Mouse (Mus musculus): ENCODE data around the gene Mcl1. TPM values are rescaled to one million over a fixed set of nuclear protein-coding genes. Genes with fewer than 3 reads are reported as not detected.

The Mcl1 gene
- polyA plus RNA-seq, 1 experiment, result 565 TPM

DNA sequence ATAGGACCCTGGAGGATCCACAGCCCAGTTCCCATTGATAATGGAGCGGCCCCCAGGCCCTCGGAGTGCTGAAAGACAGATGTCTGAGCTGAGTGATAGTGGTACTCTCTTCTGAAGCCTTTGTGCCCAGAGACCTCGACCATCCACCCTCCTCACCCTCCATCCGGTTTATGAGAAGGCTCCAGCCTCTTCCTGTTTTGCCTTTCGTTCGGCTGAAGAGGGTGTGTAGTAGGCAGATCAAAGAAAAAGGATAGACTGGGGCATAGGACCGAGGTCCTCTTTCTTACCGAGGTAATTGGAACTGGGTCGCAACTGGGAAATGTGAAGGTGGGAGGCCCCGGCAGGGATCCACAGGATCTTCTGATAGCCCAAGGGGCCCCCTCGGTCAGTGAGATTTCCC, 22.8 kb downstream of the Mcl1 start:
- H3K4me3 ChIP-seq (ENCODE audit: insufficient read depth, low read length), result no peak overlapping the region
- no peak overlapping the region for H3K27ac ChIP-seq (ENCODE audit: insufficient read depth, low read depth, low read length)
- peaks cover 9% of the 10 kb centered on the region for H3K4me1 ChIP-seq (ENCODE audit: control insufficient read depth, insufficient read depth, low read length)
- TF ChIP-seq POLR2A (IDR thresholded peaks at IDR 0.05; ENCODE audit: borderline replicate concordance, low read depth, low read length) (no peak), CTCF (IDR thresholded peaks at IDR 0.05; ENCODE audit: low read depth, low read length) (no peak)

DNA sequence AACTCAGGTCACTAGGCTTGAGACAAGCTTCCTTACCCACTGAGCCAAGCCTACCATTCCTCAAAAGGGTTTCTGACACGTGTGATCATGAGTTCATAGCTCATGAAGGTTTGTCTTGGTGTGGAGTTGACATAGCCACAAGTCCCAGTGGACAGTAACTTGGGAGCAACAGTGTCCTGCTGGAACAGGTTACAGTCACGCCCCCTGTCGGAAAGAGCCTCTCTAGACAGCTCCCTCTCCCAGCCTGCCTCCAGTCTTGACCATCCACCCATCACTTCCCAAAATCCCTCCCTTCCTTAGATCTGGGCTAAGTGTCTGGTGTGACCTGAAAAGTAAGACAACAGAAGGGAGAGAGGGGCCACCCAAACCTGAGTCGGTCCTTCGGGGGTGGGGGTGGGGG, 24.3 kb downstream of the Mcl1 start:
- Histone ChIP-seq H3K4me1 (ENCODE audit: control insufficient read depth, insufficient read depth, low read length) (peaks cover 7% of the 10 kb centered on the region), H3K27ac (ENCODE audit: insufficient read depth, low read depth, low read length) (no peak overlapping the region), H3K4me3 (ENCODE audit: insufficient read depth, low read length) (no peak overlapping the region)
- TF ChIP-seq CTCF (IDR thresholded peaks at IDR 0.05; ENCODE audit: low read depth, low read length) (no peak), POLR2A (IDR thresholded peaks at IDR 0.05; ENCODE audit: borderline replicate concordance, low read depth, low read length) (no peak)

DNA sequence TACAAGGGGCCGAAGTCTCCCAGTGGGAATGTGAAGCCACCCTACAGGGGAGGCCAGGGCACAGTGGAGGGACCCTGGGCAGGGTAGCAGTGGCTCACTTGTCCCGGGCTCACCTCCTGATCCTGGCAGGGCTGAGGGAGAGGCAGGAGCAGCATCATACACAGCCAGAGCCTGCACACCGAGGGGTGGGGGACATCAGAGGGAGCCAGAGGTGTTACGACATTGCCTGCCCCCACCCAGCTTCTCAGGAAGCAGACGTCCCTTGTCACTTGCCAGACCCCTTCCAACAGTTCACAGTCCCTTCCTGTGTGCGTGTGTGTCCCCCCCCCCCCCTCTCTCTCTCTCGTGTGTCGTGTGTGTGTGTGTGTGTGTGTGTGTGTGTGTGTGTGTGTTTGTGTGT, 26.3 kb downstream of the Mcl1 start:
- TF ChIP-seq CTCF (IDR thresholded peaks at IDR 0.05; ENCODE audit: low read depth, low read length) (no peak), POLR2A (IDR thresholded peaks at IDR 0.05; ENCODE audit: borderline replicate concordance, low read depth, low read length) (no peak)
- Histone ChIP-seq H3K4me3 (ENCODE audit: insufficient read depth, low read length) (no peak overlapping the region), H3K27ac (ENCODE audit: insufficient read depth, low read depth, low read length) (no peak overlapping the region), H3K4me1 (ENCODE audit: control insufficient read depth, insufficient read depth, low read length) (peaks cover 15% of the 10 kb centered on the region)

DNA sequence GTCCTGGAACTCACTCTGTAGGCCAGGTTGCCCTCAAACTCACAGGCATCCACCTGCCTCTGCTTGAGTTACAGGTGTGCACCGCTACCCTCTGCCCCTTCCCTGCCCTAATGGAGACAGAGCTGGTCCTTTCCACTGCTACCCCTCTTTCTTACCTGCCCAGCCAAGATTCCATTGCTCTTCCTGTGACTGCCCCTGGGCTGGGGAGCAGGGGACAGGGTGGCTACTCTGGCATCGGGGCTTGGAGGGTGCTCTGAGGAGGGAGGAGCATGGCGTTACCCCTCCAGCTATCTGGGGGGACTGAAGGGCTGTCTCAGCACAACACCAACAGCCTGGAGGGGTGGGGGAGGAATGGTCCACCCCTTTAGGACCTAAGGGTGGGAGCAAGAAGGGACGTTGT, 26.7 kb downstream of the Mcl1 start:
- H3K27ac ChIP-seq (ENCODE audit: insufficient read depth, low read depth, low read length), result no peak overlapping the region
- no peak for TF ChIP-seq CTCF (IDR thresholded peaks at IDR 0.05; ENCODE audit: low read depth, low read length)
- TF ChIP-seq POLR2A (IDR thresholded peaks at IDR 0.05; ENCODE audit: borderline replicate concordance, low read depth, low read length), result no peak
- H3K4me1 ChIP-seq (ENCODE audit: control insufficient read depth, insufficient read depth, low read length), result peaks cover 15% of the 10 kb centered on the region
- no peak overlapping the region for H3K4me3 ChIP-seq (ENCODE audit: insufficient read depth, low read length)

DNA sequence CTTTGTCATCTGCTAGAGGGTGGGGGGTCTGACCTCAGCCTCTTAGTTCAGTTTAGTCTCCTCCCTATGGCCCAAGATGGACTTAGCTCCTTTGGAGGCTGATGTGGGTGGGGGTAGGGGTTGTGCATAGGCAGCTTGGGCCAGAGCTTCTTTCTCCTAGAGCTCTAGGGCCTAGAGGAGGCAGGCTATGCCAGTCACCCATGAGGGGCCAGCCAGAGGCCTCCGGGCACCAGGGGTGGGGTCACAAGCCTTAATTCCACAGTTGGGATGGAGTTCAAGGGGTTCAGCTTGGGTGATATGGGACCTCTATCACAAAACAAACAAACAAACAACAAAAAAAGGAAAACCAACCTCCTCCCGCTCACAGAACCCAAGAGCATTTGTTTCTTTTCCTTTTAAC, 27.1 kb downstream of the Mcl1 start:
- Histone ChIP-seq H3K4me3 (ENCODE audit: insufficient read depth, low read length) (no peak overlapping the region), H3K4me1 (ENCODE audit: control insufficient read depth, insufficient read depth, low read length) (peaks cover 15% of the 10 kb centered on the region), H3K27ac (ENCODE audit: insufficient read depth, low read depth, low read length) (no peak overlapping the region)
- no peak for TF ChIP-seq CTCF (IDR thresholded peaks at IDR 0.05; ENCODE audit: low read depth, low read length)

DNA sequence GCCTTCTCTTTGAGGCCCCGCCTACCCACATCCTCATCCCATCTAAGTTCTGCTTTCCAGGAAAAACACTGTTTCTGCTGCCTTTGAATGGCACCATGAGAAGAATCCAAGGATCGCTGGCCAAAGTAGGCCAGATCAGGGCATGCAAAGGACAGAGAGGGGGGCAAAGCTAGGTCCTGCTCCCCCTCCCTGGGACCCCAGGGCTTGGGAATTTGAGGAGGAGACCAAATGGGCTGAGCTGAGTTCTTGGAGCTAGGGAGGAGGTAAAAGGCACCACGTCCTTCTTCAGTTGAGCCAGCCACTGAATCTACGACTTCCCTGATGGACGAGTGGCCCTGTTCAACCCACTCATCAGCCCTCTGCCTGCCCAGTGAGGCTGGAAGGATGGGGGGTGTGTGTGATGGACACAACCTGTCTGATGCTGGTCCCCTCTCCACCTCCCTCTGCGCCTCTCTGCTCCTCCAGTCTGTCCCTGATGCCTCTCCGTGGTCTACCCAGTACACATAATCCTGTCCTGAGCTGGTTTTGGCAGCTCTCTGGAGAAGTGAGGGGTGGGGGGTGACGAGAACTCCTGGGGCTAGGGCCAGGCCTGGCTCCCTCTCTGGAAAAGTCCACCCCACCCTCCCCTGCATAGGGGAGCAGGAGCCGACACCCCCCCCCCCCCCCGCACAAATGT, 28.0 kb downstream of the Mcl1 start:
- Histone ChIP-seq H3K27ac (ENCODE audit: insufficient read depth, low read depth, low read length) (no peak overlapping the region), H3K4me1 (ENCODE audit: control insufficient read depth, insufficient read depth, low read length) (peaks cover 15% of the 10 kb centered on the region), H3K4me3 (ENCODE audit: insufficient read depth, low read length) (no peak overlapping the region)
- no peak for TF ChIP-seq CTCF (IDR thresholded peaks at IDR 0.05; ENCODE audit: low read depth, low read length)
- TF ChIP-seq POLR2A (IDR thresholded peaks at IDR 0.05; ENCODE audit: borderline replicate concordance, low read depth, low read length), result no peak

DNA sequence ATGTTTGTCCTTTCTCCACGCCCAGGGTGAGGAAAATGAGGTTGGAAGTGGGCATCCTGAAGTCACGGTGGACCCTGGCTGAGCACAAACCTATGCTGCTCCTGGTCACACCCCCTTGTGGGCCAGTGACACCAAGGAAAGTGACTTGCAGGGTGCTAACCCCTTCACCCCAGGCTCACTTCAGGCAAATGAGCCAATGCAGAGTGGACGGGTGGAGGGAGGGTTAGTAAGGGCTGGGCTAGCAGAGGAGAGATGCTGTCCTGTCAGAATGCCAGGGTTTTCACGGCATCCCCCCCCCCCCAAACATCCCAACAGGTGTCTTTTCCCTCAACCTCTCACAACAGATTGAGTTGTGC, 28.6 kb downstream of the Mcl1 start:
- peaks cover 15% of the 10 kb centered on the region for H3K4me1 ChIP-seq (ENCODE audit: control insufficient read depth, insufficient read depth, low read length)
- TF ChIP-seq POLR2A (IDR thresholded peaks at IDR 0.05; ENCODE audit: borderline replicate concordance, low read depth, low read length) (no peak), CTCF (IDR thresholded peaks at IDR 0.05; ENCODE audit: low read depth, low read length) (no peak)
- no peak overlapping the region for H3K27ac ChIP-seq (ENCODE audit: insufficient read depth, low read depth, low read length)
- peak overlapping the region; percentile 63 for H3K4me3 ChIP-seq (ENCODE audit: insufficient read depth, low read length)

DNA sequence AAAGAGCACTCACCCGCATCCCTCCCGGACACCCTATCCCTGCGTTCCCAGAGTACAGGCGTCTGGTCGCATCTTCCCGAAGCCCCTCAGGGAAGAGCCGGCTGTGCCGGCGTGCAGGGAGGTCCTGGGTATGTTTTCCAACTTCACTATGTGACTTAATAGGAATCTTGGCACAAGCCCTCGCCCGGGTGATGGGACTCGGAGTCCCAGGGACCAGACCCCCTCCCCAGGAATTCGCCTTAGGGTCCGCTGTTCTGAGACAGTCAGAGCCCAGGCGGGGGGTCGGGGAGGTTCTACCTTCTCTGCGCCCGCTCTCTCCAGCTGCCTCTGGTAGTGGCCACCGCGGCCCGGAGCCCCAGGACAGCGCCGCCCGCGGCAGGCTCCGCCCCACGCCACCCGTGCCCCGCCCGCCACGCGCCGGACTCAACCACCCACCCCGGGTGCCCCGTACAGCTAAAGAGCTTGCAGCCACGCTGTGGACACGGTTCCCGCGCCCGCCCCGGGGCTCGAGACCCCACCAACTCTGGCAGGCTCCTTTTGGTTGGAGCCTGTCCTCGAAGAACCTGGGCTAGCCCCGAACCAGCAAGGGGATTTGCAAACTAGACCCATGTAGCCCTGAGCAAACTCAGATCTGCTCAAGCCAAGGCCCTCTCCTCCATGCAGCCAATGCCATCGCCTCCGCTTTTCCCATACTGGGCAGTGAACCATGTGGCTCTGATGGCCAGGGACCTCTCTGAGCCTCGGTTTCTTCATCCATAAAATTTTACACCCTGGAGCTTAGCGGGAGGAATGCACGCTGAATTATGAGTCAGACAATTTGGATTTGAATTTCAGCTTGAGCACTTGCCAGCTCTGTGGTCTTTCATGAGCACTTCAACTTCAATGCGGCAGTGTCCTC, 29.2 kb downstream of the Mcl1 start, which contains the start of gene Adamtsl4:
TSS of gene Adamtsl4 (minus strand) at position 394 of the 898 bp plus-strand sequence.
- Histone ChIP-seq H3K4me3 (ENCODE audit: insufficient read depth, low read length) (peak within 1 kb of the TSS; percentile 63), H3K4me1 (ENCODE audit: control insufficient read depth, insufficient read depth, low read length) (peaks cover 18% of the 10 kb centered on the region), H3K27ac (ENCODE audit: insufficient read depth, low read depth, low read length) (no peak within 1 kb of the TSS)
- TF ChIP-seq POLR2A (IDR thresholded peaks at IDR 0.05; ENCODE audit: borderline replicate concordance, low read depth, low read length), result no peak
- TF ChIP-seq CTCF (IDR thresholded peaks at IDR 0.05; ENCODE audit: low read depth, low read length), result no peak

DNA sequence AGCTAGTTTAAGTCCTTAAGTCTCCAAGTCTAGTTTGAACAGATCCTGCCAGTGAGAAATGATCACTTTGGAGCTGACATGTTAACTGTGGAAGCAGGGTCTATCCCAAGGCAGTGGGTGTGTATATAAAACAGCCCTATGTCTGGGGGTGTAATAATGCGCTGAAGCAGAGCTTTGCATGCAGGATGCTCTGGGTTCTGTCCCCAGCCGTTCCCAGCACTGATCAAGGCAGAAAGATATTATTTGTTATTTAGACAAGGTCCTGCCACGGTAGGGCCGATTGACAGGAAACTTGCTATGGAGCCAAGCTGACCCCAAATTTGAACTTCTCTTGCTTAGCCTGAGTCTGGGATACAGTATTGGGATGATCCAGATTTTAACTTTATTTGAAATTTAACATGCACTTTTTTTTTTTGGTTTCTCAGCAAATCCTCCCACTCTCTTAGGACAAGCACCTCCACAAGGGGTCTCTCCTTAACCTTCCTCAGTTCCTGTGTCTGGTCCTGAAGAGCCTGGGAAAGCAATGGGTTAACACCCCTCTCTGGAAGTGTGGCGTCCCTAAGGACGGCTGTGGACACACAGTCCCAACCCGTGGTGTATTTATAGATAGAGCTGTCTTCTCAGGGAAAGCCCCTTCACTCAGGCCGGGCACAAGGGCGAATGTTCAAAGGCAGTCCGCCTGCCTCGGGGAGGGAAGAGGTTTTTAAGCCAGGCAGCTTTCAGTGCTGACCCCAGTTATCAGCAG, 30.8 kb downstream of the Mcl1 start:
- TF ChIP-seq CTCF (IDR thresholded peaks at IDR 0.05; ENCODE audit: low read depth, low read length) (no peak), POLR2A (IDR thresholded peaks at IDR 0.05; ENCODE audit: borderline replicate concordance, low read depth, low read length) (no peak)
- H3K27ac ChIP-seq (ENCODE audit: insufficient read depth, low read depth, low read length), result no peak overlapping the region
- no peak overlapping the region for H3K4me3 ChIP-seq (ENCODE audit: insufficient read depth, low read length)
- H3K4me1 ChIP-seq (ENCODE audit: control insufficient read depth, insufficient read depth, low read length), result peaks cover 33% of the 10 kb centered on the region
